Mouse (Mus musculus) spleen, adult 2 months (tissue): ENCODE measurements around the gene Fbxo7. TPM values are rescaled to one million over a fixed set of nuclear protein-coding genes. Genes with fewer than 3 reads are reported as not detected.

Experiments
- DNase-seq, 2 experiments: peaks; one replicate each; pipeline versions ENCODE4 v3.0.0 to v3.0.0-alpha.2; 2012 to 2021; ENCODE audit warnings: low spot score in 2 of 2, low read depth in 1 of 2
- H3K27ac ChIP-seq: fragments of 200-500 bp; 2 replicates; pipeline ENCODE4 v1.5.1; 2012; ENCODE audit warnings: low read length, inconsistent platforms; ENCODE audit not compliant: insufficient read depth
- H3K27me3 ChIP-seq: fragments of 200-500 bp; 2 replicates; pipeline ENCODE4 v1.6.1; 2012; ENCODE audit warnings: mild to moderate bottlenecking, moderate library complexity, low read length, inconsistent platforms; ENCODE audit not compliant: control insufficient read depth, insufficient read depth
- H3K36me3 ChIP-seq: fragments of 200-500 bp; 2 replicates; pipeline ENCODE4 v1.6.1; 2012; ENCODE audit warnings: mild to moderate bottlenecking, low read length, inconsistent platforms; ENCODE audit not compliant: control insufficient read depth, insufficient read depth
- H3K4me1 ChIP-seq: fragments of 200-500 bp; 2 replicates; pipeline ENCODE4 v1.6.1; 2011; ENCODE audit warnings: inconsistent platforms; ENCODE audit not compliant: control insufficient read depth, insufficient read depth, insufficient read length
- H3K4me3 ChIP-seq: fragments of 200-500 bp; 2 replicates; pipeline ENCODE4 v1.5.1; 2011; ENCODE audit warnings: mild to moderate bottlenecking, inconsistent platforms; ENCODE audit not compliant: insufficient read depth, insufficient read length; ENCODE audit errors: extremely low read depth
- CTCF ChIP-seq: fragments of 200-500 bp; IDR thresholded peaks from 2 replicates; pipeline ENCODE4 v1.5.1; 2011; ENCODE audit warnings: mild to moderate bottlenecking, inconsistent platforms; ENCODE audit not compliant: insufficient read depth, insufficient read length, insufficient replicate concordance; ENCODE audit errors: extremely low read depth
- POLR2A ChIP-seq: fragments of 200-500 bp; IDR thresholded peaks from 2 replicates; pipeline ENCODE4 v1.6.1; 2011; ENCODE audit warnings: low read depth, low read length, inconsistent platforms
- WGBS: fragments of 180-500 bp; shearing (Covaris S2); methylation state at CpG from one replicate; pipeline ENCODE4 v1.1.7; 2018; 5-methylcytosine and 5-hydroxymethylcytosine counted together
- polyA plus RNA-seq: library from polyadenylated mRNA; depleted of rRNA; stranded (reverse); fragments of >200 nt; gene quantifications from 2 replicates; pipeline ENCODE4 v1.2.3, GENCODE M21; 2012

The Fbxo7 gene
- polyA plus RNA-seq, 1 experiment = 26.2 TPM

- no peak overlapping the region for H3K4me3 ChIP-seq
- no peak for DNase-seq
- no peaks in the 10 kb centered on the region; the same call in 1 of the 2 replicates for H3K27me3 ChIP-seq
- no peak overlapping the region for H3K27ac ChIP-seq
- TF ChIP-seq POLR2A = no peak
- no peak for TF ChIP-seq CTCF
- no peaks in the 10 kb centered on the region for H3K4me1 ChIP-seq
- WGBS = 78% methylated on average over 8 of the region's 8 CpGs
- H3K36me3 ChIP-seq = no peaks in the 10 kb centered on the region
Observed at GRCm38 (mm10) chr10:86063018-86063384, 41.2 kb downstream of the Fbxo7 start.

- WGBS = 31% methylated on average over 4 of the region's 4 CpGs
- Histone ChIP-seq H3K4me3 (no peak overlapping the region), H3K27me3 (no peaks in the 10 kb centered on the region; the same call in 1 of the 2 replicates), H3K4me1 (no peaks in the 10 kb centered on the region), H3K27ac (no peak overlapping the region), H3K36me3 (no peaks in the 10 kb centered on the region)
- peak in 1 of 2 experiments; percentile 14 for DNase-seq
- TF ChIP-seq POLR2A (no peak), CTCF (peak; percentile 70; the same call in 1 of the 2 replicates)
Observed at GRCm38 (mm10) chr10:86064937-86065336, 43.2 kb downstream of the Fbxo7 start.

- Histone ChIP-seq H3K27ac (no peak overlapping the region), H3K36me3 (no peaks in the 10 kb centered on the region), H3K4me3 (no peak overlapping the region), H3K27me3 (no peaks in the 10 kb centered on the region; the same call in 1 of the 2 replicates), H3K4me1 (no peaks in the 10 kb centered on the region)
- WGBS = 77% methylated on average over 1 of the region's 1 CpGs
- no peak for DNase-seq
- no peak for TF ChIP-seq CTCF
- no peak for TF ChIP-seq POLR2A
Observed at GRCm38 (mm10) chr10:86065661-86066060, 43.9 kb downstream of the Fbxo7 start.

- H3K4me3 ChIP-seq = no peak overlapping the region
- H3K36me3 ChIP-seq = no peaks in the 10 kb centered on the region
- no peaks in the 10 kb centered on the region for H3K4me1 ChIP-seq
- no peaks in the 10 kb centered on the region; the same call in 1 of the 2 replicates for H3K27me3 ChIP-seq
- WGBS = 80% methylated on average over 5 of the region's 5 CpGs
- DNase-seq = no peak
- no peak overlapping the region for H3K27ac ChIP-seq
- TF ChIP-seq POLR2A = no peak
- TF ChIP-seq CTCF = no peak
Observed at GRCm38 (mm10) chr10:86066651-86067050, 44.9 kb downstream of the Fbxo7 start.

- no peak overlapping the region for H3K27ac ChIP-seq
- DNase-seq = no peak
- no peaks in the 10 kb centered on the region; the same call in 1 of the 2 replicates for H3K27me3 ChIP-seq
- no peaks in the 10 kb centered on the region for H3K4me1 ChIP-seq
- TF ChIP-seq CTCF = no peak
- TF ChIP-seq POLR2A = no peak
- no peak overlapping the region for H3K4me3 ChIP-seq
- no peaks in the 10 kb centered on the region for H3K36me3 ChIP-seq
- WGBS = 43% methylated on average over 10 of the region's 10 CpGs
Observed at GRCm38 (mm10) chr10:86067911-86068310, 46.1 kb downstream of the Fbxo7 start.

GRCm38 (mm10) chr10:86069341-86069740 lies 47.6 kb downstream of the Fbxo7 start:
- Histone ChIP-seq H3K27ac (no peak overlapping the region), H3K36me3 (no peaks in the 10 kb centered on the region), H3K4me1 (no peaks in the 10 kb centered on the region), H3K27me3 (no peaks in the 10 kb centered on the region; the same call in 1 of the 2 replicates), H3K4me3 (no peak overlapping the region)
- TF ChIP-seq CTCF (no peak), POLR2A (no peak)
- DNase-seq = no peak
- 90% methylated on average over 3 of the region's 3 CpGs for WGBS

GRCm38 (mm10) chr10:86070751-86071150 lies 49.0 kb downstream of the Fbxo7 start:
- Histone ChIP-seq H3K36me3 (no peaks in the 10 kb centered on the region), H3K27ac (no peak overlapping the region), H3K4me3 (no peak overlapping the region), H3K4me1 (no peaks in the 10 kb centered on the region), H3K27me3 (no peaks in the 10 kb centered on the region)
- 83% methylated on average over 3 of the region's 3 CpGs for WGBS
- DNase-seq = no peak
- TF ChIP-seq POLR2A (no peak), CTCF (no peak)
